Mouse (Mus musculus) liver, adult 2 months (tissue): Measurements from ENCODE around the gene Pou2f3.

Experiments used
- CTCF ChIP-seq: fragments of 200-500 bp; IDR thresholded peaks from 2 replicates; pipeline ENCODE4 v1.5.1; 2011; ENCODE audit warnings: low read depth, low read length, control low read depth
- POLR2A ChIP-seq: fragments of 200-500 bp; IDR thresholded peaks from 2 replicates; pipeline ENCODE4 v1.6.1; 2011; ENCODE audit warnings: low read length, control low read depth; ENCODE audit not compliant: insufficient read depth; ENCODE audit errors: extremely low read depth

DNA sequence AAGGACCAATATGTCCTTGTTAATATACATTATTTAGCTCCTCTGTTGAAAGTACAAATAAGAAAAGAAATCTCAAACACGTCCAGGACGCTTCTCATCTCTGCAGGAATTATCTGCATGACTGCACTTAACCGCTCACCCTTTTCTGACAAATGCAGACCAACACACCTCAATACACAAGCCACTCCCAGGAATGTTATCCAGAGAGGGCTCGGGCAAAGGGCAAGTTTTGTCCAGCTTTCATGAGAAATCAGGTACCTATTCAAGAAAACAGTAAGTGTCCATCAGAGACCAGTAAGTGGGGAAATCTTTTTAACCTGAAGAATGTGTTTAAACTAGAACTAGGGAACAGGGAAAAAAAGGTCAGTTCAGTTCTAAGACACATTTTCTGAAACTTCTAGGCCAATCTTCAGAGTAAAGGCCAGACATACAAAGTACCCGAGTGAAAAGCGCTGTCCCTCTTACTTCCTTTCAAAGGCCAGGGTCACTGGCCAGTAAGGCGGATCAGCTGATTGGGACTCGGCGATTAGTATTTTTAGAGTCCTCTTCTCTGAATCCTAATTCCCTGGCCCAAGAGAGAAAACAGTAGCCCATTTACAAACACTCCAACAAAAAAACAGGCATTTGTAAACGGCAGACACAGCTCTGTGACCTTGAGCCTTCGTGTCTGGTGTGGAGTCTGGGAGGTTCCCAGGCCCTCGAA, 94.6 kb downstream of the Pou2f3 start:
- no peak for TF ChIP-seq CTCF
- no peak for TF ChIP-seq POLR2A
